In the genomic region with DNA sequence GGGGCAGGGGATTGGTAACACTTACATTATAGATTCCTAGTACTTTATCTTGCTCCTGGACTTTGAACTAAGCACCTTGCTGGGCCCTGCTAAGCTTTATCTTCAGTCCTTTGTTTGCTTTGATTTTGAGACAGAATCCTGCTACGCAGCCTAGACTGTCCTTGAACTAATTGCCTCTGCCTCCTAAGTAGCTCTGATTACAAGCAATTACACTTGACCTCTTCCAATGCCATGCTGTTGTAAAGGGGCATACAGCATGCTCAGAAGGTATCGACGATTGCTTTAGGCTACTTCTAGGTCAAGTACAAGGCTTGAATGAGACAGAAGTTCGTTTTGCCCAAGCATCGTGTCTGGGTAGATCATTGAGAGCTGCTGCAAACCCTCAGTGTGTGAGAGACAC, we compare ENCODE assay signal across 23 mouse cellular contexts. TPM values are rescaled to one million over a fixed set of nuclear protein-coding genes. Genes with fewer than 3 reads are reported as not detected.
DNase-seq lines count a peak whose midpoint lies in the region; TF ChIP-seq lines count a peak whose summit lies in the region.
"Had no signal": no experiment of that assay in that cellular context is flagged by ENCODE, and none has a peak within 500 bp of the region (broad histone marks: within the 10 kb centered on the region; RNA-seq: fewer than 3 reads in every experiment).

No protein-coding gene starts in this region.

- H3K36me3 ChIP-seq in testis, adult 2 months (ENCODE audit: control insufficient read depth, insufficient read depth, low read length) = no peaks in the 10 kb centered on the region
- no peaks in the 10 kb centered on the region for H3K36me3 ChIP-seq in small intestine, adult 2 months (ENCODE audit: control insufficient read depth, insufficient read depth, low read length)
- H3K36me3 ChIP-seq: embryonic facial prominence, embryonic 15.5 days; limb, embryonic 10.5 days had no signal

- H3K27ac ChIP-seq in testis, adult 2 months (ENCODE audit: control insufficient read depth, insufficient read depth, low read depth, low read length) = peak overlapping the region; percentile 12; the same call in 1 of the 2 replicates
- peak overlapping the region; percentile 82 for H3K27ac ChIP-seq in small intestine, adult 2 months (ENCODE audit: insufficient read depth, low read depth, low read length)
- no peak overlapping the region for H3K27ac ChIP-seq in layer of hippocampus, adult 2 months
- H3K27ac ChIP-seq: embryonic facial prominence, embryonic 15.5 days; heart, adult 2 months; hindbrain, embryonic 14.5 days; left cerebral cortex, adult 2 months; limb, embryonic 10.5 days had no signal

- H3K4me3 ChIP-seq in testis, adult 2 months (ENCODE audit: control insufficient read depth, low read depth, low read length) = peak overlapping the region; percentile 60
- no peak overlapping the region for H3K4me3 ChIP-seq in small intestine, adult 2 months (ENCODE audit: low read depth, low read length)
- H3K4me3 ChIP-seq in layer of hippocampus, adult 2 months = no peak overlapping the region
- H3K4me3 ChIP-seq: embryonic facial prominence, embryonic 15.5 days; heart, adult 2 months; left cerebral cortex, adult 2 months; limb, embryonic 10.5 days had no signal

- DNase-seq in adrenal gland, adult 8-10 months = peak; percentile 15
- no peak for DNase-seq in adrenal gland, postnatal 10 days
- DNase-seq in testis, postnatal 10 days (ENCODE audit: low spot score) = no peak
- no peak for DNase-seq in layer of hippocampus, adult 2 months (ENCODE audit: low spot score in 2 of 2)
- DNase-seq in frontal cortex, postnatal 25 days (ENCODE audit: low spot score in 2 of 2) = no peak
- DNase-seq: cerebellum, adult 11-12 months; cerebellum, postnatal 14 days; embryo, embryonic 11 days; heart, adult 2 months; heart, postnatal 36 days; kidney, adult 8-10 months; kidney, postnatal 25 days; lung, embryonic 14.5 days; spleen, adult 18-20 months had no signal

- TF ChIP-seq POLR2A in testis, adult 2 months (IDR thresholded peaks at IDR 0.05; ENCODE audit: control insufficient read depth, low read depth, low read length) = no peak
- no peak for TF ChIP-seq POLR2A in small intestine, adult 2 months (IDR thresholded peaks at IDR 0.05; ENCODE audit: low read depth, low read length)

- WGBS in small intestine, adult 2 months = 27% methylated on average over 5 of the region's 5 CpGs

- peaks cover 4% of the 10 kb centered on the region for H3K4me1 ChIP-seq in testis, adult 2 months (ENCODE audit: control insufficient read depth, insufficient read depth, low read length)
- H3K4me1 ChIP-seq in small intestine, adult 2 months (ENCODE audit: control insufficient read depth, insufficient read depth, insufficient read length, low read length) = peaks cover 19% of the 10 kb centered on the region; the same call in 1 of the 2 replicates

- no peaks in the 10 kb centered on the region for H3K27me3 ChIP-seq in testis, adult 2 months (ENCODE audit: control insufficient read depth, insufficient read depth, low read length)
- no peaks in the 10 kb centered on the region for H3K27me3 ChIP-seq in small intestine, adult 2 months (ENCODE audit: control insufficient read depth, insufficient read depth, low read length)
- H3K27me3 ChIP-seq: embryonic facial prominence, embryonic 15.5 days had no signal

- no peak for TF ChIP-seq CTCF in testis, adult 2 months (IDR thresholded peaks at IDR 0.05; ENCODE audit: control insufficient read depth, insufficient read depth, insufficient replicate concordance, low read depth, low read length)
- TF ChIP-seq CTCF in small intestine, adult 2 months (IDR thresholded peaks at IDR 0.05; ENCODE audit: extremely low read depth, insufficient read length, insufficient replicate concordance, low read depth, low read length) = no peak
- no peak for TF ChIP-seq CTCF in layer of hippocampus, adult 2 months (conservative IDR thresholded peaks at IDR 0.05)

RNA-seq across cellular contexts. Expression of a gene that starts 1.4 kb away (rescaled TPM):
- 100 to 1,000 TPM in 3 of 4 experiments, 10 to 100 TPM in 1; 96.9 to 281 (median 196) TPM for total RNA-seq in adrenal gland, adult 8-10 months (2022)
- 100 to 1,000 TPM; 225 to 228 TPM for total RNA-seq in adrenal gland, postnatal 10 days (2021)
- polyA plus RNA-seq in testis, adult 2 months (2012; rRNA removed) = 81.1 and 82.5 TPM in 2 replicates
- 90.5 and 98.9 TPM in 2 replicates for polyA plus RNA-seq in small intestine, adult 2 months (2012; rRNA removed)
- total RNA-seq in layer of hippocampus, adult 2 months (2021) = 10 to 100 TPM; 42.2 to 44.9 TPM

RNA-seq across cellular contexts. Expression of a gene that starts 45.9 kb away (rescaled TPM):
- 1 to 10 TPM; 1.2 to 3.2 (median 1.7) TPM for total RNA-seq in adrenal gland, adult 8-10 months (2022)
- 1 to 10 TPM in 1 of 2 experiments, under 1 TPM in 1; 0.82 to 1.7 TPM for total RNA-seq in adrenal gland, postnatal 10 days (2021)
- polyA plus RNA-seq in testis, adult 2 months (2012; rRNA removed) = 12.5 and 17.1 TPM in 2 replicates
- not detected in 2 replicates for polyA plus RNA-seq in small intestine, adult 2 months (2012; rRNA removed)
- 1 to 10 TPM in 1 of 2 experiments, under 1 TPM in 1; 0.44 to 1.4 TPM for total RNA-seq in layer of hippocampus, adult 2 months (2021)
- total RNA-seq: heart, adult 2 months; midbrain, postnatal 0 days had no signal
- polyA plus RNA-seq: embryonic facial prominence, embryonic 15.5 days; forebrain, embryonic 16.5 days; heart, adult 2 months; liver, embryonic 11.5 days; lung, embryonic 14.5 days had no signal
